Mouse (Mus musculus) spleen, postnatal 36 days (tissue): ENCODE measurements at regions not wholly inside any gene's neighbourhood (a gene's known extent, or its start where the extent isn't known, plus 50 kb on each side); places are given as distances from the start of the nearest gene placed in this dataset.

Source experiments
- DNase-seq, 2 experiments: peaks; one replicate each; pipeline ENCODE4 v3.0.0; 2022; ENCODE audit warnings: low spot score in 2 of 2, mixed read lengths in 1 of 2

GRCm38 (mm10) chr3:58072230-58072839 is 224.5 kb upstream of the Pfn2 start:
- no peak for DNase-seq

- no peak for DNase-seq
Measured at GRCm38 (mm10) chr3:58089344-58090139, 241.7 kb upstream of the Pfn2 start.

GRCm38 (mm10) chr3:58090396-58090795 is 242.5 kb upstream of the Pfn2 start:
- no peak for DNase-seq

GRCm38 (mm10) chr3:58091466-58092176 is 243.7 kb upstream of the Pfn2 start:
- DNase-seq, result no peak

- DNase-seq, result no peak
Measured at GRCm38 (mm10) chr3:58110911-58111476, 263.1 kb upstream of the Pfn2 start.

- no peak for DNase-seq
Measured at GRCm38 (mm10) chr3:58112431-58112856, 264.6 kb upstream of the Pfn2 start.

GRCm38 (mm10) chr3:58113941-58114340 is 266.1 kb upstream of the Pfn2 start:
- no peak for DNase-seq

GRCm38 (mm10) chr3:58115511-58115910 is 267.6 kb upstream of the Pfn2 start:
- DNase-seq, result no peak

GRCm38 (mm10) chr3:58116848-58117247 is 269.0 kb upstream of the Pfn2 start:
- DNase-seq, result no peak

- no peak for DNase-seq
Measured at GRCm38 (mm10) chr3:58120051-58120450, 272.2 kb upstream of the Pfn2 start.

- DNase-seq, result peak; percentile 21 to 27
Measured at GRCm38 (mm10) chr3:58122456-58123359, 274.8 kb upstream of the Pfn2 start.

- DNase-seq, result no peak
Measured at GRCm38 (mm10) chr3:58123396-58124077, 275.7 kb upstream of the Pfn2 start.

GRCm38 (mm10) chr3:58124886-58125285 is 277.0 kb upstream of the Pfn2 start:
- DNase-seq, result no peak

- DNase-seq, result no peak
Measured at GRCm38 (mm10) chr3:58126996-58127395, 279.1 kb upstream of the Pfn2 start.

GRCm38 (mm10) chr3:58128059-58128458 is 280.2 kb upstream of the Pfn2 start:
- no peak for DNase-seq

- no peak for DNase-seq
Measured at GRCm38 (mm10) chr3:58129358-58129903, 281.6 kb upstream of the Pfn2 start.

- DNase-seq, result no peak
Measured at GRCm38 (mm10) chr3:58135607-58136365, 278.7 kb upstream of the Tsc22d2 start.

GRCm38 (mm10) chr3:58138726-58139585 is 275.6 kb upstream of the Tsc22d2 start:
- no peak for DNase-seq

- DNase-seq, result no peak
Measured at GRCm38 (mm10) chr3:58146108-58146507, 268.4 kb upstream of the Tsc22d2 start.
